Mouse (Mus musculus) ES-Bruce4 (cell line): ENCODE measurements around the gene Tmem30b. TPM values are rescaled to one million over a fixed set of nuclear protein-coding genes. Genes with fewer than 3 reads are reported as not detected.

ENCODE experiments used
- H3K27ac ChIP-seq: 2 replicates; pipeline ENCODE4 v1.5.1; 2012; ENCODE audit warnings: low read length, inconsistent platforms; ENCODE audit not compliant: insufficient read depth
- H3K27me3 ChIP-seq: 2 replicates; pipeline ENCODE4 v1.6.1; 2012; ENCODE audit warnings: mild to moderate bottlenecking, low read length, inconsistent platforms; ENCODE audit not compliant: control insufficient read depth, poor library complexity, insufficient read depth, severe bottlenecking
- H3K36me3 ChIP-seq: 2 replicates; pipeline ENCODE4 v1.6.1; 2012; ENCODE audit warnings: inconsistent platforms, mild to moderate bottlenecking, low read length, moderate library complexity; ENCODE audit not compliant: control insufficient read depth, poor library complexity, insufficient read depth, severe bottlenecking
- H3K4me1 ChIP-seq: one replicate; pipeline ENCODE4 v1.8.1; 2011; ENCODE audit warnings: low read length; ENCODE audit not compliant: control insufficient read depth, insufficient read depth
- H3K4me3 ChIP-seq: 2 replicates; pipeline ENCODE4 v1.5.1; 2011; ENCODE audit warnings: low read depth, mild to moderate bottlenecking, low read length
- H3K9ac ChIP-seq: 2 replicates; pipeline ENCODE4 v1.6.1; 2012; ENCODE audit warnings: low read depth, mild to moderate bottlenecking, inconsistent platforms; ENCODE audit not compliant: poor library complexity, severe bottlenecking
- H3K9me3 ChIP-seq: replicated peaks from 2 replicates; pipeline ENCODE4 v1.6.1; 2012; ENCODE audit warnings: mild to moderate bottlenecking, low read length, inconsistent platforms; ENCODE audit not compliant: control insufficient read depth, poor library complexity, insufficient read depth, severe bottlenecking
- CTCF ChIP-seq: IDR thresholded peaks from one replicate; pipeline ENCODE4 v1.8.1; 2011; ENCODE audit warnings: low read depth, low read length
- EP300 ChIP-seq: IDR thresholded peaks from 2 replicates; pipeline ENCODE4 v1.6.1; 2011; ENCODE audit warnings: low read depth, low read length; ENCODE audit not compliant: insufficient read depth
- POLR2A ChIP-seq: IDR thresholded peaks from one replicate; pipeline ENCODE4 v1.8.1; 2011; ENCODE audit warnings: low read length; ENCODE audit not compliant: insufficient read depth
- polyA plus RNA-seq: library from polyadenylated mRNA; stranded (reverse); fragments of >200 nt; gene quantifications from 2 replicates; pipeline ENCODE4 v1.2.4, GENCODE M21; 2011; ENCODE audit warnings: low read depth; ENCODE audit not compliant: missing spikeins, insufficient read depth, insufficient read length

The Tmem30b gene
- polyA plus RNA-seq, 1 experiment: 13.5 TPM

GRCm38 (mm10) chr12:73583813-73584609 is 37.8 kb upstream of the Tmem30b start:
- H3K4me1 ChIP-seq: no peaks in the 10 kb centered on the region
- H3K9me3 ChIP-seq: no peaks in the 10 kb centered on the region
- peak overlapping the region; percentile 61 for H3K9ac ChIP-seq
- peak overlapping the region; percentile 60 for H3K4me3 ChIP-seq
- no peak overlapping the region for H3K27ac ChIP-seq
- no peaks in the 10 kb centered on the region for H3K36me3 ChIP-seq
- peaks cover 11% of the 10 kb centered on the region; the same call in 1 of the 2 replicates for H3K27me3 ChIP-seq
- no peak for TF ChIP-seq EP300
- no peak for TF ChIP-seq CTCF
- TF ChIP-seq POLR2A: no peak

GRCm38 (mm10) chr12:73583318-73583717 is 37.1 kb upstream of the Tmem30b start:
- no peaks in the 10 kb centered on the region for H3K9me3 ChIP-seq
- H3K9ac ChIP-seq: no peak overlapping the region
- peaks cover 11% of the 10 kb centered on the region; the same call in 1 of the 2 replicates for H3K27me3 ChIP-seq
- no peak for TF ChIP-seq POLR2A
- TF ChIP-seq CTCF: no peak
- no peak for TF ChIP-seq EP300
- no peak overlapping the region for H3K4me3 ChIP-seq
- H3K27ac ChIP-seq: no peak overlapping the region
- no peaks in the 10 kb centered on the region for H3K4me1 ChIP-seq
- H3K36me3 ChIP-seq: no peaks in the 10 kb centered on the region

- Histone ChIP-seq H3K36me3 (no peaks in the 10 kb centered on the region), H3K9ac (no peak overlapping the region), H3K27ac (no peak overlapping the region), H3K4me3 (no peak overlapping the region), H3K4me1 (no peaks in the 10 kb centered on the region), H3K27me3 (peaks cover 4% of the 10 kb centered on the region; the same call in 1 of the 2 replicates), H3K9me3 (no peaks in the 10 kb centered on the region)
- TF ChIP-seq POLR2A (no peak), EP300 (no peak), CTCF (no peak)
Observed at GRCm38 (mm10) chr12:73580811-73581210, 34.6 kb upstream of the Tmem30b start.

- Histone ChIP-seq H3K27me3 (no peaks in the 10 kb centered on the region; the same call in 1 of the 2 replicates), H3K27ac (no peak overlapping the region), H3K9me3 (no peaks in the 10 kb centered on the region), H3K9ac (no peak overlapping the region), H3K4me1 (no peaks in the 10 kb centered on the region), H3K36me3 (no peaks in the 10 kb centered on the region), H3K4me3 (no peak overlapping the region)
- TF ChIP-seq EP300: no peak
- no peak for TF ChIP-seq POLR2A
- no peak for TF ChIP-seq CTCF
Observed at GRCm38 (mm10) chr12:73578141-73578540, 31.9 kb upstream of the Tmem30b start.

GRCm38 (mm10) chr12:73574632-73575031 is 28.4 kb upstream of the Tmem30b start:
- H3K4me3 ChIP-seq: no peak overlapping the region
- TF ChIP-seq POLR2A (no peak), EP300 (no peak), CTCF (no peak)
- H3K36me3 ChIP-seq: no peaks in the 10 kb centered on the region
- no peaks in the 10 kb centered on the region for H3K9me3 ChIP-seq
- no peaks in the 10 kb centered on the region for H3K4me1 ChIP-seq
- H3K9ac ChIP-seq: no peak overlapping the region
- H3K27me3 ChIP-seq: no peaks in the 10 kb centered on the region; the same call in 1 of the 2 replicates
- no peak overlapping the region for H3K27ac ChIP-seq

GRCm38 (mm10) chr12:73565620-73565969 is 19.4 kb upstream of the Tmem30b start:
- Histone ChIP-seq H3K4me3 (no peak overlapping the region), H3K9ac (no peak overlapping the region), H3K27me3 (no peaks in the 10 kb centered on the region), H3K9me3 (no peaks in the 10 kb centered on the region), H3K27ac (no peak overlapping the region), H3K4me1 (no peaks in the 10 kb centered on the region), H3K36me3 (no peaks in the 10 kb centered on the region)
- TF ChIP-seq EP300 (no peak), CTCF (no peak), POLR2A (no peak)
